Mouse (Mus musculus): ENCODE measurements around the gene Nfatc3. TPM values are rescaled to one million over a fixed set of nuclear protein-coding genes. Genes with fewer than 3 reads are reported as not detected.
"Not testable (repeated sequence)": the region's sequence is repeated elsewhere in the genome, so short reads cannot be mapped to it uniquely, and the experiment has no call there.

Gene Nfatc3
- 3.1 and 3.2 TPM in 2 replicates for polyA plus RNA-seq (2014; fragmentation: Nextera tagmentation; extraction: Ambion mirVana)

DNA sequence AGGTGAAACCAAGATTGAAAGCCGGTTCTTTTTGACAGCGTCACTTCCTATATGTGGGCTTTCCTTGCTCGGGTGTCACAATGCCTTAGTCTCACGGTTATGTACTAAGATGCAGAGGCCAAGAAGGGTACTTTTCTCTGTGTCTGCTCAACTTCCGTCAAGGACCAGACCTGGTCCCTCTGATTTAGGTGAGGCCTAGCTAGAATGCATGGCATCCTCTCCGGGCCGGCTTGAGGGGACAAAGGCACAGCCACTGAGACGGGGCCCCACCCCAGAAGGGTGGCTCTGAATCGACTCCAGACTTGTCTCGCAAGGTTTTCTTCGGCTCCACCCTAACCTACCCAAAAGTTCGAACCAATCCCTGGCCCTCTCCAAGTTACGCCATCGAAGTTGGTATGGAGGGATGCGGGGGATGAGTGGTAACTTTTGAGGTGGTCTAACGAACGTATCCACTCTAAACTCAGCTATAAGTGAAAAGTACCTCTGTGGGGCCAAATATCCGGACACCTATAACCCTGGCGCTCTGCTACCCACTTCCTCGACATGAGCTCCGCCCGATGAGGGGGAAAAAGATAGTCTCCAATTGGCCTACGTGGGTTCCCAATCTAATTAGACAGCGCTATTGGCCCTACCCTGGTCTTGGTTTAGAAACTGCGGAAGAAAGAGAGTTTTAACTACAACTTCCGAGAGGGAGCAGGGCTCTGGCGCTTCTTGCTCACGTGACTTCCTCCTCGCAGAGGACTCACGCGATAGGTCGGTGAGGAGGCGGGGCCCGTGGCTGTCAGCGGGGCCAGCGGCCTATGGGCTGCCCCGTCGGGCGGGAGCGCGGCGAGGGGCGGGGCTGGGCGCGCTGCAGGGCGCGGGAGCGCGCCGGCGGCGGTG is at the start of gene Nfatc3:
Nfatc3 (plus strand) TSS at position 110 of the 882 bp plus-strand sequence.
- Histone ChIP-seq H3K27ac (ENCODE audit: low read depth, low read length) (peak within 1 kb of the TSS; percentile 91), H3K9ac (replicated peaks; ENCODE audit: low read depth, low read length) (peak within 1 kb of the TSS; percentile 78), H3K4me1 (ENCODE audit: control insufficient read depth, insufficient read depth, low read length) (peaks cover 16% of the 10 kb centered on the region), H3K4me3 (ENCODE audit: low read depth, low read length) (peak within 1 kb of the TSS; percentile 86), H3K27me3 (ENCODE audit: control insufficient read depth, insufficient read depth, low read length) (no peaks in the 10 kb centered on the region), H3K4me2 (ENCODE audit: low read depth, low read length) (peak within 1 kb of the TSS; percentile 89), H3K9me3 (ENCODE audit: control insufficient read depth, low read length) (no peaks in the 10 kb centered on the region), H3K36me3 (ENCODE audit: control insufficient read depth, insufficient read depth, low read length) (no peaks in the 10 kb centered on the region)
- peak; percentile 99 for ATAC-seq (ENCODE audit: low read depth)
- WGBS, result 2% methylated on average over 41 of the region's 52 CpGs

DNA sequence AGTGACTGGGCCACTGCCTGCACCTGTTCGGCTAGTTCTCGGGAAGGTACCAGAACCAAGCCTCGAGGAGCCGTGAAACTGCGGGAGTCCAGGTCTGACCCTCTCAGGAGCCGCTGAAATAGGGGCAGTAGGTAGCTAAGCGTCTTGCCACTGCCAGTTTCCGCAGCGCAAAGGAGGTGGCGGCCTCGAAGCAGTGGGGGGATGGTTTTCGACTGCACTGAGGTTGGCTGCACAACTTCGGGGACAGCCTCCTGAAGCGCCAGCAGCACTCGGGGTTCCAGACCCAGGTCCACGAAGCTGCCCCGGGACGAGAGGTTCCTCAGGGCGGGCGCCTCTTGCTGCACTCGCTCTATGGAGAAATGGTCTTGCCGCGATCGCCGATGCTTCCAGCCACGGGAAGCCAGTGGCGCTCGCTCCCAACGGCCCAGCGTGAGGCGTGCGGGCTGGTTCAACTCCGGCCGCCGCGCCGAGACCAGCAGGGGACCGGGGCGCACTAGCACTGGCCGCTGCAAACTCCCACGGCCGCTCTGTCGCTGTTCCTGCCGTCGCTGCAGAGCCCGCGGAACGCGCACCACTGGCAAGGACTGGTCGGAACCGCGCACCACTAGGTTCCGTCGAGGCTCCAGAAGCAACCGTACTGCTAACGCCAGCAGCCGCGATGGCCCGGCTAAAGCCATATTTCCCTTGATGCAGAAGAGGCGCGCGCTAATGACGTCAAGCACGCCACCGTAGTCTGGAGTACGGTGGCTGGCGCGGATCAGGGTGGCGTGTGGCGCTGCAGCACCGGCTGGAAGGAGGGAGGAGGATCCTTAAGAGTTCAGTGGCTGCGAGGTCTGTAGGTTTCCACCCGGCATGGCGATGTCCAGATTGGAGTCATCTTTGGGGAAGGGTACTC is 47.6 kb upstream of the Nfatc3 start:
- Histone ChIP-seq H3K4me3 (ENCODE audit: low read depth, low read length) (peak overlapping the region; percentile 89), H3K36me3 (ENCODE audit: control insufficient read depth, insufficient read depth, low read length) (0 out of 2 replicates have a peak, but pooled peaks cover 3% of the 10 kb centered on the region), H3K9me3 (ENCODE audit: control insufficient read depth, low read length) (no peaks in the 10 kb centered on the region), H3K27ac (ENCODE audit: low read depth, low read length) (peak overlapping the region; percentile 72), H3K9ac (replicated peaks; ENCODE audit: low read depth, low read length) (peak overlapping the region; percentile 88), H3K4me1 (ENCODE audit: control insufficient read depth, insufficient read depth, low read length) (peaks cover 12% of the 10 kb centered on the region), H3K4me2 (ENCODE audit: low read depth, low read length) (peak overlapping the region; percentile 76), H3K27me3 (ENCODE audit: control insufficient read depth, insufficient read depth, low read length) (no peaks in the 10 kb centered on the region)
- ATAC-seq (ENCODE audit: low read depth), result peak; percentile 97
- under 1% methylated on average over 70 of the region's 74 CpGs for WGBS

DNA sequence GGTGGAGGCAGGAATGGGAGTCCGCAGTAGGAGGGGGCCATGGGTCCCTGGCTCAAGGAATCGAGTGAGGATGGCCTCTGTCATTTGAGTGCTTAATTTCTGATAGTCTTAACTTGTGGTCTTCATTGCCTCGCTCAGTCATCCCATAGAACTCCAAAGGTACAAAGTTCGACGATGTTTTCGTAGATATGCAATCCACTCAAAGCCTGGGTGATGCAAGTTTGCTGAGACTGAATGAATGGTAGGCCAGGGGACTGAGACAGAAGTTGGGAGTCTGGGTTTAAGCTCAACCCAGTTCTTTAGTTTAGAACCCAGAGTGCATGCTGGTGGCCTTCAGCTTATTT is 47.0 kb upstream of the Nfatc3 start, which contains the start of gene Ddx28:
Ddx28 (minus strand) TSS at position 240 of the 344 bp plus-strand sequence.
- WGBS, result 2% methylated on average over 6 of the region's 6 CpGs
- ATAC-seq (ENCODE audit: low read depth), result peak; percentile 16; the same call in 1 of the 2 replicates

DNA sequence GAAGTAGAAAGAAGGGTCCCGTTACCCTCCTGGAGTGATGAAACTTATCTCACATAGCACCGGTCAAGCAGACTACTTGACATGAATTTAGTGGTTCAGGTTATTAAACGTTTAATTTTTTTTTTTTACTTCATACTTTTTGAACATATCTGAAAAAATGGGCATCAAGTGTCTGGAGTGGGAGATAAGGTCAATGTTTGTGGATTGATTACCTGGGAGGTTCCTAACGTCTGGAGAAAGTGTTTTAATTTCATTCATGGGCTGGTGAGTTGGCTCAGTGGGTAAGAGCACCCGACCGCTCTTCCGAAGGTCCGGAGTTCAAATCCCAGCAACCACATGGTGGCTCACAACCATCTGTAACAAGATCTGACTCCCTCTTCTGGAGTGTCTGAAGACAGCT is 46.4 kb upstream of the Nfatc3 start:
- H3K4me2 ChIP-seq (ENCODE audit: low read depth, low read length), result peak overlapping the region; percentile 76
- H3K36me3 ChIP-seq (ENCODE audit: control insufficient read depth, insufficient read depth, low read length); H3K27ac ChIP-seq (ENCODE audit: low read depth, low read length); H3K27me3 ChIP-seq (ENCODE audit: control insufficient read depth, insufficient read depth, low read length); H3K9ac ChIP-seq (replicated peaks; ENCODE audit: low read depth, low read length); ATAC-seq (ENCODE audit: low read depth); H3K9me3 ChIP-seq (ENCODE audit: control insufficient read depth, low read length): not testable (repeated sequence)
- peak overlapping the region; percentile 89; the same call in 1 of the 2 replicates for H3K4me3 ChIP-seq (ENCODE audit: low read depth, low read length)
- WGBS, result 86% methylated on average over 8 of the region's 8 CpGs
- H3K4me1 ChIP-seq (ENCODE audit: control insufficient read depth, insufficient read depth, low read length), result peaks cover 12% of the 10 kb centered on the region

More for the DNA sequence above, 47.0 kb upstream of the Nfatc3 start, which contains the start of gene Ddx28:
- peak within 1 kb of the TSS; percentile 89 for H3K4me3 ChIP-seq (ENCODE audit: low read depth, low read length)
- H3K9ac ChIP-seq (replicated peaks; ENCODE audit: low read depth, low read length), result peak within 1 kb of the TSS; percentile 88
- H3K27ac ChIP-seq (ENCODE audit: low read depth, low read length), result peak within 1 kb of the TSS; percentile 72
- no peaks in the 10 kb centered on the region for H3K9me3 ChIP-seq (ENCODE audit: control insufficient read depth, low read length)
- peak within 1 kb of the TSS; percentile 76 for H3K4me2 ChIP-seq (ENCODE audit: low read depth, low read length)
- 0 out of 2 replicates have a peak, but pooled peaks cover 3% of the 10 kb centered on the region for H3K36me3 ChIP-seq (ENCODE audit: control insufficient read depth, insufficient read depth, low read length)
- H3K27me3 ChIP-seq (ENCODE audit: control insufficient read depth, insufficient read depth, low read length), result no peaks in the 10 kb centered on the region
- H3K4me1 ChIP-seq (ENCODE audit: control insufficient read depth, insufficient read depth, low read length), result peaks cover 12% of the 10 kb centered on the region

DNA sequence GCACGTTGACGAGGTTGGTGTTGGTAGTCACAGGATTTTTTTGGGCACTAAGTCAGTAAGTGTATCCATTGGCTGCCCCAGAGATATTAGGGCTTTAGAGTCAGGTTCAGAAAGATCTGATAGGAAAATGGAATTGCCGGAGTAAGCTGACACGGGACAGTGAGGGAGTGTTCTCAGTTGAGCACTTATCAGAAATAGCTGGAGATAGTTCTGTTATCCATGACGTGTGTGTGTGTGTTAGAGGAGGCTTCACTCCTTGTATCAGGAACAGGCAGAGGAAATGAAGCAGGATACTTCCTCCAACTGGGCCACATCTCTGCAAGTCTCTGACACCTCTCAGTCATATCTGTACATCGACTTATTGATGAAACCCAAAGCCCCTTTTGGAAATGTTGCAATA is 42.4 kb upstream of the Nfatc3 start:
- no peak overlapping the region for H3K27ac ChIP-seq (ENCODE audit: low read depth, low read length)
- no peak overlapping the region for H3K4me2 ChIP-seq (ENCODE audit: low read depth, low read length)
- peaks cover 8% of the 10 kb centered on the region; the same call in 1 of the 2 replicates for H3K36me3 ChIP-seq (ENCODE audit: control insufficient read depth, insufficient read depth, low read length)
- no peaks in the 10 kb centered on the region for H3K9me3 ChIP-seq (ENCODE audit: control insufficient read depth, low read length)
- ATAC-seq (ENCODE audit: low read depth), result no peak
- 95% methylated on average over 6 of the region's 6 CpGs for WGBS
- peaks cover 3% of the 10 kb centered on the region; the same call in 1 of the 2 replicates for H3K4me1 ChIP-seq (ENCODE audit: control insufficient read depth, insufficient read depth, low read length)
- no peaks in the 10 kb centered on the region for H3K27me3 ChIP-seq (ENCODE audit: control insufficient read depth, insufficient read depth, low read length)
- H3K9ac ChIP-seq (replicated peaks; ENCODE audit: low read depth, low read length), result no peak overlapping the region
- no peak overlapping the region for H3K4me3 ChIP-seq (ENCODE audit: low read depth, low read length)

DNA sequence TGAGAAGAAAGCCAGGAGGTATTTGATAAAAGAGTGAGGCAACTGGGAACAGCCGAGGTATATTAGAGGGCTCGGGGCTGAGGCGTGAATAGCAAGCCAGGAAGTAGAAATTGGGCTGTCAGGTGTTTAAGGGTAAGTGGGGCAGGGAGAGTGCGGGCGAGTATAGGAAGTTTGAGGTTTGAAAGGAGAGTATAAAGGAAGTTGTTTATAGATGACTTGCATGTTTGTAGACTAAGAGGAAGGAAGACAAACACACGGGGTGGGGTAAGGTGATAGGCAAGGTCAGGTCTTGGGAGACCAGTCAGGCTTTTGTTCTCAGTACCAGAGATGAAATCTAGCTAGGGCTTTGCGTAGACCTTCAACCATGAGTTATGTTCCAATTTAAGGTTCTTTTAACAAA is 41.5 kb upstream of the Nfatc3 start:
- Histone ChIP-seq H3K9me3 (ENCODE audit: control insufficient read depth, low read length) (no peaks in the 10 kb centered on the region), H3K9ac (replicated peaks; ENCODE audit: low read depth, low read length) (no peak overlapping the region), H3K4me2 (ENCODE audit: low read depth, low read length) (no peak overlapping the region), H3K4me1 (ENCODE audit: control insufficient read depth, insufficient read depth, low read length) (peaks cover under 1% of the 10 kb centered on the region; the same call in 1 of the 2 replicates), H3K4me3 (ENCODE audit: low read depth, low read length) (no peak overlapping the region), H3K27me3 (ENCODE audit: control insufficient read depth, insufficient read depth, low read length) (no peaks in the 10 kb centered on the region), H3K27ac (ENCODE audit: low read depth, low read length) (no peak overlapping the region), H3K36me3 (ENCODE audit: control insufficient read depth, insufficient read depth, low read length) (peaks cover 8% of the 10 kb centered on the region; the same call in 1 of the 2 replicates)
- WGBS, result 90% methylated on average over 7 of the region's 7 CpGs
- no peak for ATAC-seq (ENCODE audit: low read depth)

DNA sequence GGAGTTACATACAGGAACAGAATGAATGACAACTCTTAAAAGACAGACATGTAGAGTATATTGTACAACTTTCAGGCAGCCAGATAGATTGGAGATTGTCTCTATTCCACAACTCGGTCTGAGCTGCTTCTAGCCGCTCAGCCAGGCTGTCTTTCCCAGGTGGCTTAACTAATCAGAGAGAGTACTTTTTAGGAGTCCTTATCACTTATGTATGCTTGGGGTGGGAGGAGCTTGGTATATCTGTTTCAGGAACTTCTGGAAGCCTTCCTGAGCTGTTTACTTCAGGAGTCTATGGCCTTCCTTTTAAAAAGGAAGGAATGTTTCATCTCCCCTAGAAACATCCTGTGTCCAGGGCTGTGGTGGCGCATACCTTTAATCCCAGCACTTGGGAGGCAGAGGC is 40.6 kb upstream of the Nfatc3 start:
- H3K9me3 ChIP-seq (ENCODE audit: control insufficient read depth, low read length), result no peaks in the 10 kb centered on the region
- H3K36me3 ChIP-seq (ENCODE audit: control insufficient read depth, insufficient read depth, low read length), result peaks cover 8% of the 10 kb centered on the region; the same call in 1 of the 2 replicates
- no peak overlapping the region for H3K4me3 ChIP-seq (ENCODE audit: low read depth, low read length)
- ATAC-seq (ENCODE audit: low read depth), result no peak
- H3K9ac ChIP-seq (replicated peaks; ENCODE audit: low read depth, low read length), result no peak overlapping the region
- H3K4me2 ChIP-seq (ENCODE audit: low read depth, low read length), result no peak overlapping the region
- H3K27me3 ChIP-seq (ENCODE audit: control insufficient read depth, insufficient read depth, low read length), result no peaks in the 10 kb centered on the region
- no peaks in the 10 kb centered on the region for H3K4me1 ChIP-seq (ENCODE audit: control insufficient read depth, insufficient read depth, low read length)
- H3K27ac ChIP-seq (ENCODE audit: low read depth, low read length), result no peak overlapping the region
- WGBS, result 90% methylated on average over 3 of the region's 3 CpGs

DNA sequence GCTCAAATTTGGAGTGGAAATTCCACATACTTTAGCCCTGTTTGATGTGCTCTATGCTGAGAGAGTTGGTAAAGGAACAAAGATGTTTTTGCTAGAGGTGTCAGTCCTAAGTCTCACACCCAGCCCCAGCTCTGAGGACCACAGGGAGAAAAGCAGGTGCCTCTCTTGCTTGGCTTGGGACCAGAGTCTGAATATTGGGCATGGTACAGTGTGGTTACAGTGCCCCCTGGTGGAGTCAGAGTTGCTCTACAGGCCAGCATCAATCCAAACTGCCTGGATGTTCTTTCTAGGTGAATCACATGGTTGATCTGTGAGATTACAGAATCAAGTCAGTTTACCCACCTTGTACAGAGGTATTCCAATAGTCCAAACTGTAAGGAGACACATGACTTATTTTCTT is 36.2 kb upstream of the Nfatc3 start:
- Histone ChIP-seq H3K4me2 (ENCODE audit: low read depth, low read length) (no peak overlapping the region), H3K27ac (ENCODE audit: low read depth, low read length) (no peak overlapping the region), H3K9me3 (ENCODE audit: control insufficient read depth, low read length) (no peaks in the 10 kb centered on the region), H3K9ac (replicated peaks; ENCODE audit: low read depth, low read length) (no peak overlapping the region), H3K36me3 (ENCODE audit: control insufficient read depth, insufficient read depth, low read length) (peaks cover 9% of the 10 kb centered on the region), H3K4me1 (ENCODE audit: control insufficient read depth, insufficient read depth, low read length) (no peaks in the 10 kb centered on the region), H3K4me3 (ENCODE audit: low read depth, low read length) (no peak overlapping the region), H3K27me3 (ENCODE audit: control insufficient read depth, insufficient read depth, low read length) (no peaks in the 10 kb centered on the region)
- ATAC-seq (ENCODE audit: low read depth), result no peak

Data from neural tube, embryonic 14.5 days (tissue).